ENCODE assay signal across 21 mouse cellular contexts in genomic region chr14:59691402-59691801, GRCm38 (mm10).
DNase-seq lines count a peak whose midpoint lies in the region; ATAC-seq lines count a peak whose summit lies in the region.
"Had no signal": no experiment of that assay in that cellular context is flagged by ENCODE, and none has a peak within 500 bp of the region (broad histone marks: within the 10 kb centered on the region; RNA-seq: fewer than 3 reads in every experiment).

No protein-coding gene starts in this region.

- WGBS in kidney, embryonic 16.5 days, result 39% methylated on average over 13 of the region's 13 CpGs

- no peak overlapping the region for H3K4me2 ChIP-seq in kidney, embryonic 16.5 days (replicated peaks; ENCODE audit: low read depth, low read length)
- H3K4me2 ChIP-seq: hindbrain, embryonic 13.5 days; limb, embryonic 15.5 days; liver, embryonic 15.5 days; midbrain, embryonic 12.5 days had no signal

- H3K9ac ChIP-seq in kidney, embryonic 16.5 days (replicated peaks; ENCODE audit: low read length), result no peak overlapping the region
- H3K9ac ChIP-seq: hindbrain, embryonic 13.5 days; limb, embryonic 15.5 days; liver, embryonic 15.5 days; midbrain, embryonic 12.5 days had no signal

- peaks cover 19% of the 10 kb centered on the region for H3K4me1 ChIP-seq in kidney, embryonic 16.5 days (ENCODE audit: insufficient read depth, low read length)
- H3K4me1 ChIP-seq: hindbrain, embryonic 13.5 days; midbrain, embryonic 12.5 days had no signal

- no peaks in the 10 kb centered on the region for H3K9me3 ChIP-seq in kidney, embryonic 16.5 days (ENCODE audit: low read length)
- H3K9me3 ChIP-seq: forebrain, embryonic 10.5 days; hindbrain, embryonic 13.5 days; limb, embryonic 15.5 days; liver, embryonic 15.5 days; midbrain, embryonic 12.5 days had no signal

- DNase-seq in kidney, adult 11 months, result peak; percentile 30
- peak; percentile 17 for DNase-seq in thymus, postnatal 4 days
- no peak for DNase-seq in thymus, postnatal 10 days (ENCODE audit: low spot score in 2 of 2)
- peak; percentile 19 to 56 for DNase-seq in kidney, postnatal 25 days
- no peak for DNase-seq in heart, postnatal 36 days
- DNase-seq in heart, adult 11 months, result no peak
- DNase-seq: cerebellum, adult 2 months; cerebellum, postnatal 36 days; gastrocnemius, postnatal 25 days; layer of hippocampus, adult 9-11 months; left cerebral cortex, postnatal 4 days; right cerebral cortex, postnatal 14 days had no signal

- intact Hi-C loops in heart, postnatal 36 days (cut with DNase I), result no loop called here

- ATAC-seq in kidney, embryonic 16.5 days (ENCODE audit: low FRiP score, low TSS enrichment), result no peak
- ATAC-seq: inflammation-experienced regulatory T-cells, adult 6 months; Patski had no signal

- H3K27ac ChIP-seq in kidney, embryonic 16.5 days (ENCODE audit: low read length), result no peak overlapping the region
- H3K27ac ChIP-seq: forebrain, embryonic 10.5 days; hindbrain, embryonic 13.5 days; limb, embryonic 15.5 days; liver, embryonic 15.5 days; midbrain, embryonic 12.5 days had no signal

- no peak overlapping the region for H3K4me3 ChIP-seq in kidney, embryonic 16.5 days (ENCODE audit: low read length)
- H3K4me3 ChIP-seq: forebrain, embryonic 10.5 days; hindbrain, embryonic 13.5 days; limb, embryonic 15.5 days; liver, embryonic 15.5 days; midbrain, embryonic 12.5 days had no signal

- H3K36me3 ChIP-seq in kidney, embryonic 16.5 days (ENCODE audit: insufficient read depth, low read length), result no peaks in the 10 kb centered on the region
- H3K36me3 ChIP-seq: forebrain, embryonic 10.5 days; G1E; hindbrain, embryonic 13.5 days; limb, embryonic 15.5 days; liver, embryonic 15.5 days; midbrain, embryonic 12.5 days had no signal

- H3K27me3 ChIP-seq in kidney, embryonic 16.5 days (ENCODE audit: insufficient read depth, low read length), result peaks cover 16% of the 10 kb centered on the region; the same call in 1 of the 2 replicates
- H3K27me3 ChIP-seq: limb, embryonic 15.5 days; liver, embryonic 15.5 days; midbrain, embryonic 12.5 days had no signal

Comparison
In these comparisons a context has a peak if more than half of its experiments do, and no peak if none do; other contexts are left out.
1. DNase-seq: peak in kidney, adult 11 months (single experiment), thymus, postnatal 4 days (single experiment) and kidney, postnatal 25 days (2 of 2); none in thymus, postnatal 10 days (0 of 2), heart, postnatal 36 days (0 of 2) and heart, adult 11 months (single experiment).